Mouse (Mus musculus) cerebellum, adult 9-11 months (tissue): Measurements from ENCODE around the gene Rnf150.
A peak's percentile ranks its signal among the peaks of the same experiment; 100 is the strongest.
"Not testable (repeated sequence)": the region's sequence is repeated elsewhere in the genome, so short reads cannot be mapped to it uniquely, and the experiment has no call there.

Source experiments
- DNase-seq: peaks from one replicate; pipeline ENCODE4 v3.0.0; 2022

Gene Rnf150

DNA sequence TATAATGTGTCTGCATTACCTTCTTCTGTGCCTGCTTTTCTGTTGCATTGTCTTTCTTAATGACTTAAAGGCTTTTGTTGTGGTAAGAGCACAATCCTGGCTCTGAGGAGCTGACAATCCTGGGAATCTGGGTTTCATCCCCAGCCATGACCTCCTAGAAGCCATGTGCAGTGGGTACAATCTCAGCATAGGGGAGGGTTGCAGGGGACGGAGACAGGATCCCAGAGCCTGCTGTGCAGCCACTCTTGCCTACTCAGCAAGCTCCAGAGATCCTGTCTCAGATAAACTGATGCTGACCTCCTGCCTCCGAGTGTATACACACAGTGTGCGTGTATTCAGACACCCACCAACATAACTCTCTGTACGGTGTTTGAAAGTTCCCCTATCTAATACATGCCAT, 218.1 kb downstream of the Rnf150 start:
- no peak for DNase-seq

DNA sequence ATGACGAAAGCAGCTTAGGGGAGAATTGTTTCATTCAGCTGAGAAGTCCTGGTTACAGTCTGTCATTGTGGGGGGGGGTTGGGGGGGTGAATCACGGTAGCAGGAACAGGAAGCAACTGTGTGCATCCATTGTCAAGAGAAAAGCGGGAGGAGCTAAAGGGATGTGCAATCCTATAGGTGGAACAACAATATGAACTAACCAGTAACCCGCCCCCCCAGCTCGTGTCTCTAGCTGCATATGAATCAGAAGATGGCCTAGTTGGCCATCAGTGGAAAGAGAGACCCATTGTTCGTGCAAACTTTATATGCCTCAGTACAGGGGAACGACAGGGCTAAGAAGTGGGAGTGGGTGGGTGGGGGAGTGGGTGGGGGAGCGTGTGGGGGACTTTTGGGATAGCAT, 218.7 kb downstream of the Rnf150 start:
- not testable (repeated sequence) for DNase-seq

DNA sequence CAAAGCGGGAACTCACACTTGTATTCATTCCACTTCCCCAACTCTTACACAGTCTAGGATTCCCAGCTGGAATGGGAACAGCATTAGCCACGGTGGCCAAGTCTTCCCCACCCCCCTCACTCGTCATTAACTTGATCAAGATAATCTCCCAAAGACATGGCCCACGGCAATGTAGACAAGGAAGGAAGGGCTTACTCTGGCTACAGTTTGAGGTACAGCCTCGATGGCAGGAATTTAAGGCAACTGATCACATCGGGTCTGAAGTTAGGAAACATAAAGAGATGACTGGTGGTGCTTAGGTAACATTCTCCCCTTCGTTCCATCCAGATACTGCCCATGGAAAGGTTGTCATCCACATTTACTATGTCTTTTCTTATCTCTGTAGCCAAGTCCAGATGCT, 219.1 kb downstream of the Rnf150 start:
- DNase-seq, result no peak

DNA sequence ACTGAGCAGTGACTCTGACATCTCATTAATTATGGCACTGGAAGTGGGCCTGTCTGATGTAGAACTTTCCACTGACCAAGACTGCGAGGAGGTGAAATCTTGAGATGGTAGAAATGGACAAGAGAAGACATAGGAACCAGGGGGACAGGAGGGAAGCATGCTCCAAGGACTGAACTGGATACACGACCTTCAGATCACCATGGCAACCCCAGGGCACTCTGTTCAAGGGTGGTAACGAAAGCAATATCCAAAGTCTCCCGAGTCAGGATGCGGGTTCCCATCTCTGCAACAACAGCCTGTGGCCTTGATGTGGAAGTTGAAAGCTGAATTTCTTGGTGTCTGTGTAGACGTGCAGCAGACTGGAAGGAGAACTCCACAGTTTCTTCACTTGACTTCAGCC, 220.3 kb downstream of the Rnf150 start:
- no peak for DNase-seq

DNA sequence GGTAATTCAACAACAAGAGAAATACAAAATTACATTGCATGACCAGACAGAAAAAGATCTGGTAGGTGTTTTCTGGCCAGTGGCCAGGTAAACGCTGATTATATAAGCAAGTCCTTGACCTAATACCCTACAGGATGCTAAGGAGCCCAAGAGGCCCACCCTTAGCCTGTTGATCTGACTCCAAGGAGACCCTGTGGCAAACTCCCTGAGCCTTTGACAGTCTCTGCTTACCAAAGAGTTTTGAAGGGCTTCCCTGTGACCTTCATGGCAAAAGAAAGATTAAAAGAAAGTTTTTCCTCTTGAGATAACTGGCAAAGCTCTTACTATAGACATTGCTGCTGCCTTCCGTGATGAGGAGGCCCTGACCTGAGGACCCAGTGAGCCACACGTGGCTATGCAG, 222.4 kb downstream of the Rnf150 start:
- DNase-seq, result no peak

DNA sequence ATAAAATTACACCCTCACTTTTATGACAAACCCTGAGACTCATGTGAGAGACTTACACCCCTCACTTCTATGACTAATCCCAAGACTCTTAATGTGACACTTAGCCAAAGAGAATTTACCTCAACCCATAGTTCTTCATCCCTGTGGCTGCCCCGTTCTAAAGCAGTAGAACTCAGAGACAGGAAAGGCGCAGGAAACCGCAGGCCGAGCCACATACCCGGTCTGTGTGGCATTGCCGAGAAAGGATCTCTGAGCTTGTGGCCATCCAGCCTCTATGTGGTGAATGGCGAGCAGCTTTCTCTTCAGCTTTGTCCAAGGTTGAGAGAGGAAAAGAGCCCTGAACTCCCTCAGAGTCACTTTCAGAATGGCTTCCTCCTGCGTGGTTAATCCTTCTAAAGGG, 223.5 kb downstream of the Rnf150 start:
- DNase-seq, result no peak

DNA sequence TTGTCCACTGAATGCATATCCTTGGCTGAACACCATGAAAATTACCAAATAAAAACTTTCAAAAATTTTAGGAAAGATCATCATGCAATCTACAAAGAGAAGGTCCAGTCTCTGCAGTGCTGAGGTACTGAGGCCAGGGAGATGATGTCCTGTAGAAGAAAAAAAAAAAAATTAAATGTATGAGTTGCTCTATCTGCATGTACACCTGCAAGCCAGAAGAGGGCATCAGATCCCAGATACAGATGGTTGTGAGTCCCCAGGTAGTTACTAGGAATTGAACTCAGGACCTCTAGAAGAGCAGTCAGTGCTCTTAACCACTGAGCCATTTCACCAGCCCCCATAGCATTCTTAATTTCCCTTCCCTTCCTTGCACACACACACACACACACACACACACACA, 224.4 kb downstream of the Rnf150 start:
- DNase-seq, result no peak

DNA sequence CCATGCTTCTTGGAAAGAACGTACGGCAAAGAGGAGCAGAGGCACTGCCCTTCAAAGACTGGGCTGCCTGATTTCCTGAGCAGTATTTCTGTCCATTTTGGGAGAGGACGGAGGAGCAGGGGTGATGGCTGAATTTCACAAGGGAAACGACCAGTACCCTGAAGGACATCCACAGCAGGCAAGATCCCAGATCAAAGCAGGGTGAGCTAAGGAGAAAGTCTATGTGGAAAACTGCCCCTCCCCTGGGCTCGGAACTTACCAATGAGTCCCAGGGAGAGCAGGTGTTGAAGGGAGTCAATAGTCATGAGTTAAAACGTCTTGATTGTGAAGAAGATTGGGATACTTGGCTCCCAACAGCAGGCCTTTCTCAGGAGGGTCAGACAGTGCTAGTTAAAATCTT, 225.0 kb downstream of the Rnf150 start:
- DNase-seq, result no peak

DNA sequence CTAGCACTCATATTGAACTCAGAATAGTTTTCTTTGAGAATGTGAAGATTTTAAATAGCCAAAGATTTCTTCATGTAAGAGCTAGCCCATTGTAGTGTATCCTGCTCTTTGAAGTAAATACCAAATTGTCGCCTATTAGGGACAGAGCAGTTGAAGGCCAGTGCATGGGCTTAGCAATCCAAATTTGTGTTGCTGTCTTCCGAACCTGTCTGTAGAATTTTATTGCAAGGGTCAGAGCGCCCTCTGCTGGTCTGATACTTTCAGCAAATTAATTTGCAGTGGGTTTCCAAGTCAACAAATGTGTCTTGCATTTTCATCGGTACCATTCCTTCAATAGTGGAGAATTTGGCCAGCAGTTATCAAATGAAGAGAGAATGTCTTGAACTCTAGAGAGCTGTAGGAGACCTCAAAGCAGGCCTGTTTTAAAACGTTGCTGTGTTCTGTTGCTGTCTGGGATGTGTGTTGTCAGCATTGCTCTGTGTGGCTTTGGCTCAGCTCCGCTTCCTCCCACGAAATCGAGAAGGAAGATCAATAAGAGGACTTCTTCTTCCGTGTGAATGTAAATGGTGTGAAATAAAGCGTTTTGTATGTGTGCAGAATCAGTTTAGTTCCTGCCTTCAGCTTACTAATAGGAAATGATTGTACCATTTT, 226.3 kb downstream of the Rnf150 start:
- peak; percentile 82 for DNase-seq

DNA sequence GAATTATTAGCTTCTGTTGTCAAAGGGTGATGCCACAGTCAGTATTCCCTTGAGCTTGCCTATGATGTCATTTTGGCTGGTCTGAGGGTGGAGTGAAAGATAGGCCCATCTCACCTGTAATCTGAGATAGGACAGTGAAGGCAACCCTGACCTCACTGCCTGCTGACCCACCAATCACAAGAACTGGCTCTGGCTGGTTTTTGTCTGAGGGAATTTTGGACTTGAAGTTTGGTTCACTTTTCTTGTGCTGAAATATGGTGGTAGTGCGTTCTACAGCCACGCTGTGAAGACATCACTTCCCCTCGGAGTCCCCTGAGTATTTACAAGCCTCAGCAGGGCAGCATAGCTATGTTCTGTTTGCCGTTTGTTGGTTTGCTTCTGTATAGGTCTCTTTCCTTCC, 227.3 kb downstream of the Rnf150 start:
- DNase-seq, result no peak

DNA sequence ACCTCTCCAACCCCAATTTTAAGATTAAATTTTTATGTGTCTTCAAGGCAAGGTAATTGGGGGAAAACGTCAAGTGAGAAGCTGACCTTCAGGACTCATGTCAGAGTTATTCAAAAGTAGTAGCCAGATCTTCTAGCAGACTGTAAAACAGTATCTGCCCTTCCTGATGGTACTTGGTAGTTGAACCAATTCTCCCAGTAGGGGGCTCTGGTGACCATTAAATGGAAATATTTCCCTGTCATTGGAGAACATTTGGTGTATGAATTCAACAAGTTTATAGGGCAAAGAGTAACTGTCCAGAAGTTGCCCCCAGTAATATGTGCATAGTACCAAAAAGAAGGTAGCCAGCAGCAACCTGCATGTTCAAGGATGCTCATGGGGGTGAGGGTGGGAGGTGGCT, 236.9 kb downstream of the Rnf150 start:
- DNase-seq, result peak; percentile 18

DNA sequence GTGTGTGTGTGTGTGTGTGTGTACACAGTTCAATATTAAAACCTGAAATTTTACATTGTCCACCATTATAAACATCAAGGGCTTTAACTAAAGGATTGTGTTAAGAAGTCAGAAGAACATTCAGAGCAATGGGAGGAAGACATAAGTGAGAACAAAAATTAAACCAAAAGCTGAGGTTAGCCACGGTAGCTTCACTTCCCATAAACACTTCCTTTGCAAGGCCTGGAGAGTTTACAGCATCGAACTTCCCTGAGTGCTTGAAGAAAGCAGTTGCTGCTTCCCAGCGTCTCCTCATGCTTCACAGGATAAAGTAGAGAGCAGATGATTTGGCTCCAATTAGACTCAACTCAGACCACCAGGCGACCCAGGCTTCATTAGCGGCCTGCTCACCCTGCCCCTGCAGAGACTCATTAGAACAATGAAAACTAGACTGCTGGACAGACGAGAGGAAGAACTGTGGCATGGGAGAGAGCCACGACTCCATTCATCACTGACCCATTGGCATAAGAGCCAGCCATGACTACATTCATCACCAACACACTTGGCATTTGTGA, 239.9 kb downstream of the Rnf150 start:
- DNase-seq, result no peak

DNA sequence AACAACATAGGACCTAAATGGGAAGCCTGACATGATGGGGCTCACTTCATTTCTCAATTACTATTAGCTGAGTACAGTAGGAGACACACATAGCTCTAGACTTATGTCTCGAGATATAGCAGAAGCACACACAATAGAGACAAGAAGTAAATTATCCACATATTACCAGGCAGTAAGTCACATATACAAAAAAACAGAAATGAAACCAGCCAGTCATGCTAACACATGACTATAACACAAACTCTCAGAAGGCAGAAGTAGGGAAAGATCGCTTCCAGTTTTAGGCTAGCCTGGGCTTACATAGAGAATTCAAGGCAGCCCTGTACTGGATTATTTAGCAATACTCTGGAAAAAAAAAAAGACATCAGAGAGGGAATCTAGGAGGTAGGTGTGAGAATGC, 240.8 kb downstream of the Rnf150 start:
- DNase-seq, result no peak

DNA sequence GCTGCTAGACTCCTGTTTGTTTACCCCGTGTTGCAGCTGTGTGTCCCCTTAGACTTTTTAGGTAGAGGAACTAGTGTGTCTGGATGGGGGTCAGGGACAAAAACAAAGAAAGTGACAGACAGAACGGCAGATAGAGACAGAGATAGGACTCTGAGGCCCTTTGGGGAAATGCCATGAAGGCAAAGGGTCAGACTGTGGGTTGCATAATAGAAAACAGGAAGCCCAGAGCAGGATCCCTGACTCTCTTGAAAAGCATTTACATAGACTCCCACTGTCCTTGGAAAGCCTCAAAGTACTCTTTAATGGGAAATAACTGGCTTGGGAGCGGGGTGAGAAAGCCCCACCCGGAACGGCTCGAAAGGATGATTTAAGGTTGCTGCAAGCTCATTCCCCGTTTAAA, 246.6 kb downstream of the Rnf150 start:
- DNase-seq, result no peak

DNA sequence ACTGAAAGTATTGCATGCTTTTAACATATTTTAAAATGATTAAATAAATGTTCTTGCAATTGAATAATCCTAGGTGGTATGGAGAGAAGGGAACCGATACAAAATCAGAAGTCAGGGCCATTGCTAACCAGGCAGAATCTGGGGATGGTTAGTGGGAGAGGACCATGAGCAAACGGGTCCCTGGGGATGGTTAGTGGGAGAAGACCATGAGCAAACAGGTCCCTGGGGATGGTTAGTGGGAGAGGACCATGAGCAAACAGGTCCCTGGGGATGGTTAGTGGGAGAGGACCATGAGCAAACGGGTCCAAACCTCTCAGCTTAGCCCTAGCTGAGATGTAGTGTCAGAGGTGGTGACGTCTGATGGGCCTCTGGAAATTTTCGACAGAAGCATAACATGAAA, 247.0 kb downstream of the Rnf150 start:
- DNase-seq, result no peak

DNA sequence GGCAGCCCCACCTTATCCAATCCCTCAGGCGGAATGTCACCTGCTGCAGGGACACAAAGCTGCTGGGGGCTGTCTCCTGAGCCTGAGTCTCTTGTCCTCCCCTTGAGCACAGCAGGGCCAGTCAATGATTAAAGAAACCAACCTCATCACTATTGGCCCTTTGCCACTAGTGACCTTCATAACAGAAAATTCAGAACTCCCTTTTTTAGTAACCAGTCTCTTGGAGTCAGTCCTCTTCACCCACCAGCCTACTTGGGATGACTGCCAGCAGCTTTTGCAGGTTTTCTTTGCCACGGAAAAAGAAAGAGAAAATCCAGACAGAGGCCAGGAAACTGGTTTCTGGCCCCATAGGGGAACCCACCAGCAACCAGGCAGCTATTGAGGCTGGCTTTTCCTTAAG, 271.9 kb downstream of the Rnf150 start:
- no peak for DNase-seq

DNA sequence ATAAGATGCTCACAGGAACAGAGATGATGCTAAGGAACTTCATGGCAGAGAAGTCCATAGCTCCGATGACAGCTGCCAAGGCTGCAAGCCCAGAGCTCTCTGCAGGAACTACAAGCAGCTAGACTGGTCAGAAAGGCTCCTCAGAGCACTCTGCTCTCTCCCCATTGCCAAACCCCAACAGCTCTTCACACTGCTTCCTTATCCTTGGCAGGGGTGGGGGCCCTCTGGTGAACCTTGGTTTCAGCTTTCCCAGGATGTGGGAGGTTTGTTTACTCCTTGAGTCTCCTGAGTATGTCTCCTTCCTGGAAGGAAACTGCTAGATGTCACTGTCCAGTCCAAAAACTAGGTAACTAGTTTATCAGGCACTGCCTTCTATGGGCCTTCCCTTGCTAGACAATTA, 276.9 kb downstream of the Rnf150 start:
- DNase-seq, result no peak

DNA sequence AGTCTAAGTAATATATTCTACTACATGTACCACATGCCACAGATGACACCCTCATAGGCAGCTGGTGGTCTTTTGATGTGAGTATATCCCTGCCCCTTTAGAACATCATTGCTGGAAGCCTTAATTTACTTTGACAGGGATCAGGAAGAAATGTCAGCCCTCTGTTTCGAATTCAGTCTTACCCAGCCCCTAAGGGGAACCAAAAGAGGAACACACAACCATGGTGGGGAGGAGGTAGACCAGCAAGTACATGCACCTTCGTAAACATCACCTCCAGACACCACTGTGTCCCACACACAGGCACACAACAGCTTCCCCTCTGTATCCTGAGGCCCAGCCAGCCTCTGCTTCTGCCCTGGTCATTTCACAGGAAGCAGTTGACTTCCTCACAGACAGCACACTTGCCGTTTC, 277.6 kb downstream of the Rnf150 start:
- DNase-seq, result no peak
